Mouse (Mus musculus): ENCODE measurements around the gene Col1a1. TPM values are rescaled to one million over a fixed set of nuclear protein-coding genes. Genes with fewer than 3 reads are reported as not detected.
A peak's percentile ranks its signal among the peaks of the same experiment; 100 is the strongest.

The Col1a1 gene
- polyA plus RNA-seq, 1 experiment from 2014 or later = 135 TPM

- 37% methylated on average over 13 of the region's 16 CpGs for WGBS
- no peak for ATAC-seq (ENCODE audit: low FRiP score)
- H3K27ac ChIP-seq (ENCODE audit: low read depth, low read length) = no peak overlapping the region
Observed at GRCm38 (mm10) chr11:94915675-94916403, 20.2 kb upstream of the Col1a1 start.

GRCm38 (mm10) chr11:94916477-94916876, 19.5 kb upstream of the Col1a1 start:
- WGBS = 29% methylated on average over 4 of the region's 4 CpGs
- DNase-seq (ENCODE audit: low spot score) (no peak), ATAC-seq (ENCODE audit: low FRiP score) (no peak)
- Histone ChIP-seq H3K4me3 (ENCODE audit: low read depth, low read length) (no peak overlapping the region), H3K9ac (ENCODE audit: low read depth, low read length) (no peak overlapping the region), H3K27ac (ENCODE audit: low read depth, low read length) (no peak overlapping the region), H3K27me3 (ENCODE audit: control insufficient read depth, insufficient read depth, low read length) (no peaks in the 10 kb centered on the region), H3K9me3 (ENCODE audit: control insufficient read depth, low read length) (no peaks in the 10 kb centered on the region), H3K4me2 (replicated peaks; ENCODE audit: low read depth, low read length) (no peak overlapping the region), H3K4me1 (replicated peaks; ENCODE audit: control insufficient read depth, insufficient read depth, low read length) (no peaks in the 10 kb centered on the region), H3K36me3 (ENCODE audit: control insufficient read depth, insufficient read depth, low read length) (no peaks in the 10 kb centered on the region)

More at GRCm38 (mm10) chr11:94915675-94916403, 20.2 kb upstream of the Col1a1 start:
- no peak overlapping the region for H3K9ac ChIP-seq (ENCODE audit: low read depth, low read length)
- no peak for DNase-seq (ENCODE audit: low spot score)
- H3K4me3 ChIP-seq (ENCODE audit: low read depth, low read length) = no peak overlapping the region
- H3K36me3 ChIP-seq (ENCODE audit: control insufficient read depth, insufficient read depth, low read length) = no peaks in the 10 kb centered on the region
- H3K4me2 ChIP-seq (replicated peaks; ENCODE audit: low read depth, low read length) = no peak overlapping the region
- H3K27me3 ChIP-seq (ENCODE audit: control insufficient read depth, insufficient read depth, low read length) = no peaks in the 10 kb centered on the region
- no peaks in the 10 kb centered on the region for H3K4me1 ChIP-seq (replicated peaks; ENCODE audit: control insufficient read depth, insufficient read depth, low read length)
- H3K9me3 ChIP-seq (ENCODE audit: control insufficient read depth, low read length) = no peaks in the 10 kb centered on the region

- H3K4me2 ChIP-seq (replicated peaks; ENCODE audit: low read depth, low read length) = no peak overlapping the region
- no peaks in the 10 kb centered on the region for H3K4me1 ChIP-seq (replicated peaks; ENCODE audit: control insufficient read depth, insufficient read depth, low read length)
- H3K27me3 ChIP-seq (ENCODE audit: control insufficient read depth, insufficient read depth, low read length) = no peaks in the 10 kb centered on the region
- H3K27ac ChIP-seq (ENCODE audit: low read depth, low read length) = no peak overlapping the region
- no peak overlapping the region for H3K9ac ChIP-seq (ENCODE audit: low read depth, low read length)
- no peak overlapping the region for H3K4me3 ChIP-seq (ENCODE audit: low read depth, low read length)
- no peak for ATAC-seq (ENCODE audit: low FRiP score)
- 79% methylated on average over 6 of the region's 6 CpGs for WGBS
- no peak for DNase-seq (ENCODE audit: low spot score)
- H3K9me3 ChIP-seq (ENCODE audit: control insufficient read depth, low read length) = no peaks in the 10 kb centered on the region
- no peaks in the 10 kb centered on the region for H3K36me3 ChIP-seq (ENCODE audit: control insufficient read depth, insufficient read depth, low read length)
Observed at GRCm38 (mm10) chr11:94917717-94918116, 18.3 kb upstream of the Col1a1 start.

- no peak overlapping the region for H3K4me2 ChIP-seq (replicated peaks; ENCODE audit: low read depth, low read length)
Observed at GRCm38 (mm10) chr11:94920996-94921401, 15.0 kb upstream of the Col1a1 start.

GRCm38 (mm10) chr11:94924977-94925376, 11.0 kb upstream of the Col1a1 start:
- Histone ChIP-seq H3K9me3 (ENCODE audit: control insufficient read depth, low read length) (no peaks in the 10 kb centered on the region), H3K27ac (ENCODE audit: low read depth, low read length) (no peak overlapping the region), H3K4me3 (ENCODE audit: low read depth, low read length) (no peak overlapping the region), H3K36me3 (ENCODE audit: control insufficient read depth, insufficient read depth, low read length) (no peaks in the 10 kb centered on the region), H3K27me3 (ENCODE audit: control insufficient read depth, insufficient read depth, low read length) (no peaks in the 10 kb centered on the region), H3K4me2 (replicated peaks; ENCODE audit: low read depth, low read length) (no peak overlapping the region), H3K9ac (ENCODE audit: low read depth, low read length) (no peak overlapping the region), H3K4me1 (replicated peaks; ENCODE audit: control insufficient read depth, insufficient read depth, low read length) (peaks cover 3% of the 10 kb centered on the region; the same call in 1 of the 2 replicates)
- WGBS = 96% methylated on average over 4 of the region's 4 CpGs
- DNase-seq (ENCODE audit: low spot score) = no peak
- ATAC-seq (ENCODE audit: low FRiP score) = no peak

More at GRCm38 (mm10) chr11:94920996-94921401, 15.0 kb upstream of the Col1a1 start:
- Histone ChIP-seq H3K9ac (ENCODE audit: low read depth, low read length) (no peak overlapping the region), H3K27ac (ENCODE audit: low read depth, low read length) (no peak overlapping the region), H3K27me3 (ENCODE audit: control insufficient read depth, insufficient read depth, low read length) (no peaks in the 10 kb centered on the region), H3K4me3 (ENCODE audit: low read depth, low read length) (no peak overlapping the region), H3K36me3 (ENCODE audit: control insufficient read depth, insufficient read depth, low read length) (no peaks in the 10 kb centered on the region), H3K4me1 (replicated peaks; ENCODE audit: control insufficient read depth, insufficient read depth, low read length) (no peaks in the 10 kb centered on the region), H3K9me3 (ENCODE audit: control insufficient read depth, low read length) (no peaks in the 10 kb centered on the region)
- 50% methylated on average over 6 of the region's 6 CpGs for WGBS
- no peak for ATAC-seq (ENCODE audit: low FRiP score)
- DNase-seq (ENCODE audit: low spot score) = no peak

- Histone ChIP-seq H3K27me3 (ENCODE audit: control insufficient read depth, insufficient read depth, low read length) (no peaks in the 10 kb centered on the region), H3K4me3 (ENCODE audit: low read depth, low read length) (no peak overlapping the region), H3K4me2 (replicated peaks; ENCODE audit: low read depth, low read length) (no peak overlapping the region), H3K36me3 (ENCODE audit: control insufficient read depth, insufficient read depth, low read length) (no peaks in the 10 kb centered on the region), H3K9ac (ENCODE audit: low read depth, low read length) (no peak overlapping the region), H3K27ac (ENCODE audit: low read depth, low read length) (no peak overlapping the region), H3K9me3 (ENCODE audit: control insufficient read depth, low read length) (no peaks in the 10 kb centered on the region), H3K4me1 (replicated peaks; ENCODE audit: control insufficient read depth, insufficient read depth, low read length) (peaks cover 3% of the 10 kb centered on the region; the same call in 1 of the 2 replicates)
- WGBS = 73% methylated on average over 11 of the region's 11 CpGs
- DNase-seq (ENCODE audit: low spot score) = no peak
- ATAC-seq (ENCODE audit: low FRiP score) = no peak
Observed at GRCm38 (mm10) chr11:94926431-94926830, 9.6 kb upstream of the Col1a1 start.

- H3K9ac ChIP-seq (ENCODE audit: low read depth, low read length) = no peak overlapping the region
- peaks cover under 1% of the 10 kb centered on the region for H3K27me3 ChIP-seq (ENCODE audit: control insufficient read depth, insufficient read depth, low read length)
- H3K27ac ChIP-seq (ENCODE audit: low read depth, low read length) = no peak overlapping the region
- ATAC-seq (ENCODE audit: low FRiP score) (no peak), DNase-seq (ENCODE audit: low spot score) (no peak)
- no peaks in the 10 kb centered on the region for H3K9me3 ChIP-seq (ENCODE audit: control insufficient read depth, low read length)
- no peak overlapping the region for H3K4me3 ChIP-seq (ENCODE audit: low read depth, low read length)
- 23% methylated on average over 5 of the region's 5 CpGs for WGBS
- peaks cover 3% of the 10 kb centered on the region; the same call in 1 of the 2 replicates for H3K4me1 ChIP-seq (replicated peaks; ENCODE audit: control insufficient read depth, insufficient read depth, low read length)
- no peak overlapping the region for H3K4me2 ChIP-seq (replicated peaks; ENCODE audit: low read depth, low read length)
- H3K36me3 ChIP-seq (ENCODE audit: control insufficient read depth, insufficient read depth, low read length) = no peaks in the 10 kb centered on the region
Observed at GRCm38 (mm10) chr11:94927771-94928291, 8.2 kb upstream of the Col1a1 start.

- ATAC-seq (ENCODE audit: low FRiP score) (peak; percentile 89), DNase-seq (ENCODE audit: low spot score) (peak; percentile 81)
- no peak overlapping the region for H3K9ac ChIP-seq (ENCODE audit: low read depth, low read length)
- H3K9me3 ChIP-seq (ENCODE audit: control insufficient read depth, low read length) = no peaks in the 10 kb centered on the region
- H3K27me3 ChIP-seq (ENCODE audit: control insufficient read depth, insufficient read depth, low read length) = peaks cover 9% of the 10 kb centered on the region
- peak overlapping the region; percentile 8; the same call in 1 of the 2 replicates for H3K4me2 ChIP-seq (replicated peaks; ENCODE audit: low read depth, low read length)
- H3K27ac ChIP-seq (ENCODE audit: low read depth, low read length) = peak overlapping the region; percentile 65
- H3K4me3 ChIP-seq (ENCODE audit: low read depth, low read length) = no peak overlapping the region
- 5% methylated on average over 11 of the region's 13 CpGs for WGBS
- no peaks in the 10 kb centered on the region for H3K36me3 ChIP-seq (ENCODE audit: control insufficient read depth, insufficient read depth, low read length)
- peaks cover 3% of the 10 kb centered on the region; the same call in 1 of the 2 replicates for H3K4me1 ChIP-seq (replicated peaks; ENCODE audit: control insufficient read depth, insufficient read depth, low read length)
Observed at GRCm38 (mm10) chr11:94928820-94929219, 7.2 kb upstream of the Col1a1 start.

- H3K27ac ChIP-seq (ENCODE audit: low read depth, low read length) = no peak overlapping the region
Observed at GRCm38 (mm10) chr11:94929599-94929998, 6.4 kb upstream of the Col1a1 start.

More at GRCm38 (mm10) chr11:94929599-94929998, 6.4 kb upstream of the Col1a1 start:
- Histone ChIP-seq H3K4me3 (ENCODE audit: low read depth, low read length) (no peak overlapping the region), H3K4me1 (replicated peaks; ENCODE audit: control insufficient read depth, insufficient read depth, low read length) (peaks cover 3% of the 10 kb centered on the region; the same call in 1 of the 2 replicates), H3K36me3 (ENCODE audit: control insufficient read depth, insufficient read depth, low read length) (no peaks in the 10 kb centered on the region), H3K4me2 (replicated peaks; ENCODE audit: low read depth, low read length) (no peak overlapping the region), H3K9me3 (ENCODE audit: control insufficient read depth, low read length) (no peaks in the 10 kb centered on the region), H3K9ac (ENCODE audit: low read depth, low read length) (no peak overlapping the region), H3K27me3 (ENCODE audit: control insufficient read depth, insufficient read depth, low read length) (peaks cover 15% of the 10 kb centered on the region)
- no peak for ATAC-seq (ENCODE audit: low FRiP score)
- WGBS = 48% methylated on average over 9 of the region's 9 CpGs
- no peak for DNase-seq (ENCODE audit: low spot score)
